In the genomic region with DNA sequence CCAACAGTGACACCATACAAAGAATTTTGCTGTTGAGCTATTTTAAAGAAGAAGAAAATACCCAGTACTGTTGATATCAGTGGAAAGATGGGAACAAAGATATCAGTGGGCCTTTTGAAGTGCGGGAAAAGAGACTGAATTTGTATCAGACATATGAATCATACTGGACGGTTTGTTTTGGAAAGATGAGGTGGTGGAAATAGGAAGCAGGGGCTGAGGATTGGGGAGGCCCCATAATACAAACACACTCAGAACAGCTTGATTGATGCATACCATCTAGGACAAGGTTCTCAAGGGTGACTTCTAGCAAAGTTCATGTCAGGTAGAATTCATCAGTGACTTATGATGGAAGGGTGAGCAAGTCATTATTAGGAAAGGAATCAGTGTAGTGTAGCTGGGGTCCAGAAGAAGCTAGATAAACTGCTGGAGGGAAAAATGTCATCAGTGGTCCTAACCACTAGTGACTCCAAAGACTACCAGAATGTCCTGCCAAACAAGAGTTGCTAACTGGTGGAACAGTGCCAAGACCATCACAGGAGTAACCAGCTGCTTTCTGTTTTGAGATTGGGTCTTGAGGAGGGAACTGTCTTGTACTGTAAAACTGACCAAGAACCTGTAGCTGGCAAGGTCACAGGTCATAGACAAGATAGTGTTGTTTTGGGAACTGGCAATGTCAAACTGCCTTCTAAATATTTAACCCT, we compare ENCODE assay signal across 25 mouse cellular contexts.
A peak's percentile ranks its signal among the peaks of the same experiment; 100 is the strongest.
DNase-seq lines count a peak whose midpoint lies in the region; ATAC-seq and TF ChIP-seq lines count a peak whose summit lies in the region.
"Had no signal": no experiment of that assay in that cellular context is flagged by ENCODE, and none has a peak within 500 bp of the region (broad histone marks: within the 10 kb centered on the region; RNA-seq: fewer than 3 reads in every experiment).

No protein-coding gene starts in this region.

- peaks cover 6% of the 10 kb centered on the region; the same call in 1 of the 2 replicates for H3K4me1 ChIP-seq in lung, embryonic 16.5 days (replicated peaks; ENCODE audit: control insufficient read depth, insufficient read depth, low read length)
- peaks cover 13 to 58% of the 10 kb centered on the region in 2 experiments; a peak in 3 of 4 replicates for H3K4me1 ChIP-seq in CH12.LX (ENCODE audit: control insufficient read depth in 1 of 2, insufficient read depth in 2 of 2)
- H3K4me1 ChIP-seq: embryonic facial prominence, embryonic 12.5 days; embryonic facial prominence, embryonic 15.5 days; hindbrain, embryonic 12.5 days; hindbrain, embryonic 15.5 days had no signal

- ATAC-seq in lung, embryonic 16.5 days (ENCODE audit: low read depth): peak; percentile 56; the same call in 1 of the 2 replicates
- ATAC-seq: CD4-positive, CD25-positive, alpha-beta regulatory T cell, adult 4 months; forebrain, embryonic 14.5 days; forebrain, postnatal 0 days; Patski had no signal

- H3K9me3 ChIP-seq in lung, embryonic 16.5 days (ENCODE audit: control insufficient read depth, low read length): no peaks in the 10 kb centered on the region
- H3K9me3 ChIP-seq in CH12.LX (replicated peaks; ENCODE audit: low read length): no peaks in the 10 kb centered on the region
- H3K9me3 ChIP-seq: embryonic facial prominence, embryonic 12.5 days; embryonic facial prominence, embryonic 15.5 days; hindbrain, embryonic 12.5 days; hindbrain, embryonic 15.5 days had no signal

- no peaks in the 10 kb centered on the region for H3K36me3 ChIP-seq in lung, embryonic 16.5 days (ENCODE audit: control insufficient read depth, insufficient read depth, low read length)
- H3K36me3 ChIP-seq in CH12.LX (replicated peaks in 1 of 2; ENCODE audit: control insufficient read depth in 1 of 2, insufficient read depth in 1 of 2, low read length in 1 of 2): peaks cover 0 to 20% of the 10 kb centered on the region in 2 experiments
- H3K36me3 ChIP-seq: embryonic facial prominence, embryonic 12.5 days; embryonic facial prominence, embryonic 15.5 days; hindbrain, embryonic 12.5 days; hindbrain, embryonic 15.5 days had no signal

- peak; percentile 9 for DNase-seq in kidney, postnatal 14 days
- DNase-seq in kidney, postnatal 4 days: no peak
- no peak for DNase-seq in lung, postnatal 4 days
- DNase-seq in CH12.LX (ENCODE audit: extremely low read depth) (peak; percentile 58), adipocyte (ENCODE audit: low spot score) (no peak)
- peak; percentile 14 for DNase-seq in lung, postnatal 14 days
- DNase-seq in thymus, postnatal 4 days: no peak
- DNase-seq: adrenal gland, adult 8-10 months; adrenal gland, postnatal 25 days; cerebellum, adult 11-12 months; cerebellum, adult 8-10 months; cerebellum, postnatal 14 days; forebrain, postnatal 0 days; gastrocnemius, adult 2 months; gastrocnemius, postnatal 14 days; heart, adult 11 months had no signal

- H3K9ac ChIP-seq in lung, embryonic 16.5 days (ENCODE audit: low read length): no peak overlapping the region
- peak overlapping the region; percentile 54 for H3K9ac ChIP-seq in CH12.LX (ENCODE audit: insufficient read depth, low read depth)
- H3K9ac ChIP-seq: embryonic facial prominence, embryonic 12.5 days; embryonic facial prominence, embryonic 15.5 days; forebrain, postnatal 0 days; hindbrain, embryonic 12.5 days; hindbrain, embryonic 15.5 days had no signal

- H3K4me2 ChIP-seq in lung, embryonic 16.5 days (ENCODE audit: low read depth, low read length): no peak overlapping the region
- peak overlapping the region; percentile 65 for H3K4me2 ChIP-seq in CH12.LX (ENCODE audit: insufficient read depth, low read depth, poor library complexity, severe bottlenecking)
- H3K4me2 ChIP-seq: embryonic facial prominence, embryonic 12.5 days; embryonic facial prominence, embryonic 15.5 days; heart, embryonic 11.5 days; hindbrain, embryonic 12.5 days; hindbrain, embryonic 15.5 days had no signal

- no peak for TF ChIP-seq CTCF in CH12.LX (conservative IDR thresholded peaks at IDR 0.05 in 1 of 2, IDR thresholded peaks at IDR 0.05 in 1 of 2; ENCODE audit: low read depth in 2 of 2, low read length in 2 of 2)

- H3K79me2 ChIP-seq in CH12.LX (replicated peaks; ENCODE audit: control insufficient read depth, extremely low read depth, insufficient read depth, poor library complexity, severe bottlenecking): peaks cover 59% of the 10 kb centered on the region

- no peak overlapping the region for H3K4me3 ChIP-seq in lung, embryonic 16.5 days (ENCODE audit: low read length)
- H3K4me3 ChIP-seq in CH12.LX (replicated peaks in 1 of 3; ENCODE audit: low read depth in 2 of 3, low read length in 2 of 3, poor library complexity in 1 of 3): no peak overlapping the region
- H3K4me3 ChIP-seq: embryonic facial prominence, embryonic 12.5 days; embryonic facial prominence, embryonic 15.5 days; gastrocnemius, adult 2 months; hindbrain, embryonic 12.5 days; hindbrain, embryonic 15.5 days had no signal

- no peak for TF ChIP-seq POLR2A in CH12.LX (IDR thresholded peaks at IDR 0.05; ENCODE audit: low read depth, low read length)

- peak; percentile 74 for TF ChIP-seq EP300 in CH12.LX (IDR thresholded peaks at IDR 0.05; ENCODE audit: low read length)

- 28% methylated on average over 2 of the region's 2 CpGs for WGBS in lung, embryonic 16.5 days

- no peak for TF ChIP-seq RAD21 in CH12.LX (IDR thresholded peaks at IDR 0.05; ENCODE audit: low read depth, low read length)

- no peak overlapping the region for H3K27ac ChIP-seq in lung, embryonic 16.5 days (ENCODE audit: low read length)
- peak overlapping the region; percentile 85 for H3K27ac ChIP-seq in CH12.LX (ENCODE audit: insufficient read depth, low read depth)
- H3K27ac ChIP-seq: embryonic facial prominence, embryonic 12.5 days; embryonic facial prominence, embryonic 15.5 days; gastrocnemius, adult 2 months; hindbrain, embryonic 12.5 days; hindbrain, embryonic 15.5 days had no signal

- H3K27me3 ChIP-seq in lung, embryonic 16.5 days (ENCODE audit: control insufficient read depth, insufficient read depth, low read depth, low read length): no peaks in the 10 kb centered on the region
- no peaks in the 10 kb centered on the region for H3K27me3 ChIP-seq in CH12.LX (replicated peaks)
- H3K27me3 ChIP-seq: embryonic facial prominence, embryonic 12.5 days; embryonic facial prominence, embryonic 15.5 days; hindbrain, embryonic 12.5 days; hindbrain, embryonic 15.5 days; Patski had no signal

- dilution Hi-C loops in CH12.LX (cut with MboI; ENCODE audit: extremely low pct_ligation_motif_present, extremely low pct_unique_long_range_greater_than_20kb, low sequenced_read_pairs): no loop called here

- in situ Hi-C loops in CH12.LX (cut with MboI; ENCODE audit: low pct_ligation_motif_present, low pct_unique_long_range_greater_than_20kb, low sequenced_read_pairs): no loop called here

TF ChIP-seq in CH12.LX, 34 proteins besides CTCF, POLR2A, EP300 and RAD21:
- TF ChIP-seq ETS1 (conservative IDR thresholded peaks at IDR 0.05; ENCODE audit: low read depth, low read length) (peak; percentile 84), ELF1 (IDR thresholded peaks at IDR 0.05; ENCODE audit: low read depth, low read length) (0 out of 2 replicates have a peak, but pooled peaks have one; percentile 23), CHD1 (IDR thresholded peaks at IDR 0.05; ENCODE audit: low read depth, low read length) (0 out of 2 replicates have a peak, but pooled peaks have one; percentile 19), IRF4 (IDR thresholded peaks at IDR 0.05; ENCODE audit: low read depth, low read length) (peak; percentile 23; the same call in 1 of the 2 replicates), BHLHE40 (IDR thresholded peaks at IDR 0.05; ENCODE audit: low read depth, low read length) (peak; percentile 23; the same call in 1 of the 2 replicates), JUN (IDR thresholded peaks at IDR 0.05; ENCODE audit: insufficient read depth, low read depth, low read length) (peak; percentile 32; the same call in 1 of the 2 replicates), ZNF384 (IDR thresholded peaks at IDR 0.05; ENCODE audit: low read depth, low read length) (no peak), MEF2A (IDR thresholded peaks at IDR 0.05; ENCODE audit: borderline replicate concordance, low read depth, low read length) (no peak)

Comparison
In these comparisons a context has a peak if more than half of its experiments do, and no peak if none do; other contexts are left out.
1. DNase-seq: peak in kidney, postnatal 14 days (single experiment), CH12.LX (single experiment) and lung, postnatal 14 days (single experiment); none in kidney, postnatal 4 days (0 of 2), lung, postnatal 4 days (0 of 2), thymus, postnatal 4 days (single experiment) and adipocyte (single experiment).